Mouse (Mus musculus) neural tube, embryonic 13.5 days (tissue): ENCODE measurements around the gene Olfr221. TPM values are rescaled to one million over a fixed set of nuclear protein-coding genes. Genes with fewer than 3 reads are reported as not detected.

Experiments
- polyA plus RNA-seq: library from polyadenylated mRNA; unstranded; fragments of >200 nt; fragmentation: Nextera tagmentation; extraction: Ambion mirVana; gene quantifications from 2 replicates; pipeline ENCODE4 v1.2.1, GENCODE M21; 2015

Gene Olfr221
- polyA plus RNA-seq, 1 experiment from 2014 or later, result not detected

Other genes with a start within 250 kb of the Olfr221 start
- not detected in 2 replicates for gene AY358078, start 242.4 kb downstream of the Olfr221 start, polyA plus RNA-seq
- not detected in 2 replicates for gene Ear6, start 188.8 kb downstream of the Olfr221 start, polyA plus RNA-seq
- gene Mettl17, start 157.6 kb downstream of the Olfr221 start, polyA plus RNA-seq, result 69.9 and 78.4 TPM in 2 replicates
- gene Slc39a2, start 149.6 kb downstream of the Olfr221 start, polyA plus RNA-seq, result 1.3 and 1.5 TPM in 2 replicates
- 151 and 159 TPM in 2 replicates for gene Ndrg2, start 128.3 kb downstream of the Olfr221 start, polyA plus RNA-seq
- gene Tppp2, start 124.0 kb downstream of the Olfr221 start, polyA plus RNA-seq, result not detected in 2 replicates
- gene Rnase13, start 119.7 kb downstream of the Olfr221 start, polyA plus RNA-seq, result not detected in 2 replicates
- gene Arhgef40, start 57.7 kb downstream of the Olfr221 start, polyA plus RNA-seq, result 69.0 and 72.9 TPM in 2 replicates
- gene Tmem253, start 26.8 kb downstream of the Olfr221 start, polyA plus RNA-seq, result not detected in 2 replicates
- gene Zfp219, start 21.7 kb downstream of the Olfr221 start, polyA plus RNA-seq, result 32.3 and 32.5 TPM in 2 replicates
- gene Hnrnpc, start 61.6 kb upstream of the Olfr221 start, polyA plus RNA-seq, result 631 and 750 TPM in 2 replicates
- 45.3 and 52.9 TPM in 2 replicates for gene Rpgrip1, start 68.2 kb upstream of the Olfr221 start, polyA plus RNA-seq
- 43.6 and 53.9 TPM in 2 replicates for gene Supt16, start 155.0 kb upstream of the Olfr221 start, polyA plus RNA-seq
- 35.8 and 47.6 TPM in 2 replicates for gene Chd8, start 215.3 kb upstream of the Olfr221 start, polyA plus RNA-seq
- 52.7 and 58.5 TPM in 2 replicates for gene Tox4, start 236.7 kb upstream of the Olfr221 start, polyA plus RNA-seq
- gene Rab2b, start 237.1 kb upstream of the Olfr221 start, polyA plus RNA-seq, result 57.2 and 64.7 TPM in 2 replicates